Comparison of ENCODE assay signal across 9 mouse cellular contexts in the genomic region with DNA sequence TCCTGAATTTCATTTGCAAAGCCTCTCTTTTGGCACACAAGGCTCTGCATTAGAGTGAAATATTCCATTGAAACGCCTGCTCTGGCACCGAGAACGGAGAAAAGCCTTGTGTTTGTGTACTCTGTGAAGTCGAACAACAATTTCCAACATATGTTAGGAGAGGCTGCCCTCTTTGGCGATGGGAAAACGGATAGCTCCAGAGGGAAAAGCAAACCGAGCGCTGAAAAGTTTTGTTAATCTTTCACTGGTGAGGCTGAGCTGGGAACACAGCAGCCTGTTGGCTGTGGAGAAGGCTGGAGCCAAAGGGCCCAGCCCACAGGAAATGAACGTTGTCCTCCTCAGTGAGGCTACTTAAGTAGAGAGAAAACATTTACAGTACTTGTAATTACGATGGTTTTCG.
DNase-seq lines count a peak whose midpoint lies in the region; ATAC-seq and TF ChIP-seq lines count a peak whose summit lies in the region.
"Had no signal": no experiment of that assay in that cellular context is flagged by ENCODE, and none has a peak within 500 bp of the region (broad histone marks: within the 10 kb centered on the region; RNA-seq: fewer than 3 reads in every experiment).

No protein-coding gene starts in this region.

- no peaks in the 10 kb centered on the region for H3K36me3 ChIP-seq in forebrain, postnatal 0 days (ENCODE audit: insufficient read depth)
- H3K36me3 ChIP-seq in forebrain, embryonic 13.5 days (ENCODE audit: poor library complexity, severe bottlenecking) = no peaks in the 10 kb centered on the region
- H3K36me3 ChIP-seq in intestine, postnatal 0 days (ENCODE audit: control insufficient read depth, insufficient read depth) = no peaks in the 10 kb centered on the region
- no peaks in the 10 kb centered on the region for H3K36me3 ChIP-seq in liver, embryonic 14.5 days (replicated peaks; ENCODE audit: control insufficient read depth, insufficient read depth, low read depth)

- H3K4me2 ChIP-seq in forebrain, postnatal 0 days (ENCODE audit: low read depth) = peak overlapping the region; percentile 5; the same call in 1 of the 2 replicates
- H3K4me2 ChIP-seq in forebrain, embryonic 13.5 days = no peak overlapping the region
- H3K4me2 ChIP-seq in intestine, postnatal 0 days (replicated peaks; ENCODE audit: low read depth) = peak overlapping the region; percentile 39; the same call in 1 of the 2 replicates
- no peak overlapping the region for H3K4me2 ChIP-seq in liver, embryonic 14.5 days (ENCODE audit: low read depth)

- no peak for TF ChIP-seq EP300 in liver, embryonic 14.5 days (IDR thresholded peaks at IDR 0.05; ENCODE audit: low read depth)

- H3K27ac ChIP-seq in forebrain, postnatal 0 days (ENCODE audit: low read depth, low read length) = no peak overlapping the region
- H3K27ac ChIP-seq in forebrain, embryonic 13.5 days = no peak overlapping the region
- no peak overlapping the region for H3K27ac ChIP-seq in intestine, postnatal 0 days (ENCODE audit: low read depth, low read length)
- no peak overlapping the region for H3K27ac ChIP-seq in liver, embryonic 14.5 days
- no peak overlapping the region for H3K27ac ChIP-seq in cerebellum, adult 2 months (ENCODE audit: insufficient read depth, low read length)

- H3K27me3 ChIP-seq in forebrain, postnatal 0 days (ENCODE audit: insufficient read depth, low read length) = no peaks in the 10 kb centered on the region
- no peaks in the 10 kb centered on the region for H3K27me3 ChIP-seq in forebrain, embryonic 13.5 days
- H3K27me3 ChIP-seq in intestine, postnatal 0 days (replicated peaks; ENCODE audit: control insufficient read depth, insufficient read depth, low read length) = no peaks in the 10 kb centered on the region
- H3K27me3 ChIP-seq in liver, embryonic 14.5 days (ENCODE audit: control insufficient read depth, insufficient read depth, low read length) = no peaks in the 10 kb centered on the region
- no peaks in the 10 kb centered on the region for H3K27me3 ChIP-seq in cerebellum, adult 2 months (ENCODE audit: control insufficient read depth, insufficient read depth, low read length)

- H3K4me3 ChIP-seq in forebrain, postnatal 0 days (ENCODE audit: low read depth, low read length) = no peak overlapping the region
- H3K4me3 ChIP-seq in forebrain, embryonic 13.5 days = no peak overlapping the region
- no peak overlapping the region for H3K4me3 ChIP-seq in intestine, postnatal 0 days (ENCODE audit: low read depth, low read length)
- H3K4me3 ChIP-seq in liver, embryonic 14.5 days (ENCODE audit: insufficient read depth in 1 of 2, low read depth in 2 of 2, low read length in 2 of 2) = no peak overlapping the region
- H3K4me3 ChIP-seq in cerebellum, adult 2 months (replicated peaks; ENCODE audit: insufficient read depth, low read depth, low read length) = no peak overlapping the region
- H3K4me3 ChIP-seq: myocyte had no signal

- TF ChIP-seq POLR2A in cerebellum, adult 2 months (IDR thresholded peaks at IDR 0.05; ENCODE audit: borderline replicate concordance, insufficient read depth, low read length) = no peak

- peak; percentile 66 for ATAC-seq in forebrain, postnatal 0 days
- no peak; the same call in 1 of the 2 replicates for ATAC-seq in forebrain, embryonic 13.5 days
- no peak for ATAC-seq in intestine, postnatal 0 days
- ATAC-seq in liver, embryonic 14.5 days (ENCODE audit: insufficient read depth) = no peak

- H3K9me3 ChIP-seq in forebrain, postnatal 0 days (ENCODE audit: low read length) = no peaks in the 10 kb centered on the region
- no peaks in the 10 kb centered on the region for H3K9me3 ChIP-seq in forebrain, embryonic 13.5 days (replicated peaks)
- no peaks in the 10 kb centered on the region for H3K9me3 ChIP-seq in intestine, postnatal 0 days (ENCODE audit: control insufficient read depth)
- H3K9me3 ChIP-seq in liver, embryonic 14.5 days (ENCODE audit: control insufficient read depth, low read length) = no peaks in the 10 kb centered on the region

- 26% methylated on average over 11 of the region's 11 CpGs for WGBS in forebrain, postnatal 0 days
- 59% methylated on average over 11 of the region's 11 CpGs for WGBS in forebrain, embryonic 13.5 days
- 7% methylated on average over 11 of the region's 11 CpGs for WGBS in intestine, postnatal 0 days
- WGBS in liver, embryonic 14.5 days (ENCODE audit: insufficient replicate concordance) = 42% methylated on average over 11 of the region's 11 CpGs
- WGBS in cerebellum, adult 2 months = 52% methylated on average over 11 of the region's 11 CpGs

- no peak for TF ChIP-seq CTCF in forebrain, postnatal 0 days (IDR thresholded peaks at IDR 0.05; ENCODE audit: low read depth)
- TF ChIP-seq CTCF in intestine, postnatal 0 days (IDR thresholded peaks at IDR 0.05; ENCODE audit: low read depth) = peak; percentile 9; the same call in 1 of the 2 replicates
- TF ChIP-seq CTCF in liver, embryonic 14.5 days (IDR thresholded peaks at IDR 0.05; ENCODE audit: low read depth) = no peak
- TF ChIP-seq CTCF in cerebellum, adult 2 months (IDR thresholded peaks at IDR 0.05; ENCODE audit: borderline replicate concordance, insufficient read depth, low read depth, low read length) = no peak

- peak; percentile 59 for DNase-seq in forebrain, postnatal 0 days
- DNase-seq in embryo, embryonic 10.5 days (ENCODE audit: low spot score) = peak; percentile 46
- DNase-seq in liver, embryonic 14.5 days (ENCODE audit: low read depth in 3 of 3, low spot score in 3 of 3) = peak; percentile 1 to 6 (median 4)
- DNase-seq in ovary, postnatal 36 days (ENCODE audit: low spot score) = no peak
- DNase-seq in cerebellum, adult 2 months = no peak
- no peak for DNase-seq in cerebellum, postnatal 14 days

- no peak overlapping the region for H3K9ac ChIP-seq in forebrain, postnatal 0 days
- no peak overlapping the region for H3K9ac ChIP-seq in forebrain, embryonic 13.5 days
- no peak overlapping the region for H3K9ac ChIP-seq in intestine, postnatal 0 days (ENCODE audit: low read depth, low read length)
- H3K9ac ChIP-seq in liver, embryonic 14.5 days (replicated peaks) = no peak overlapping the region

- no peaks in the 10 kb centered on the region for H3K4me1 ChIP-seq in forebrain, postnatal 0 days (ENCODE audit: insufficient read depth)
- H3K4me1 ChIP-seq in forebrain, embryonic 13.5 days = peaks cover 7% of the 10 kb centered on the region
- H3K4me1 ChIP-seq in intestine, postnatal 0 days (replicated peaks; ENCODE audit: control insufficient read depth, insufficient read depth, low read length) = no peaks in the 10 kb centered on the region
- no peaks in the 10 kb centered on the region for H3K4me1 ChIP-seq in liver, embryonic 14.5 days (replicated peaks; ENCODE audit: control insufficient read depth in 2 of 2, insufficient read depth in 2 of 2, low read length in 1 of 2)
- H3K4me1 ChIP-seq in cerebellum, adult 2 months (ENCODE audit: control insufficient read depth, insufficient read depth, low read length) = no peaks in the 10 kb centered on the region

Comparison
In these comparisons a context has a peak if more than half of its experiments do, and no peak if none do; other contexts are left out.
1. H3K4me2 ChIP-seq: peak in forebrain, postnatal 0 days (single experiment) and intestine, postnatal 0 days (single experiment); none in forebrain, embryonic 13.5 days (single experiment) and liver, embryonic 14.5 days (single experiment).
2. DNase-seq: peak in forebrain, postnatal 0 days (single experiment), embryo, embryonic 10.5 days (single experiment) and liver, embryonic 14.5 days (3 of 3); none in ovary, postnatal 36 days (single experiment), cerebellum, adult 2 months (0 of 2) and cerebellum, postnatal 14 days (0 of 2).